16 mouse cellular contexts compared by ENCODE assay signal in genomic region chr10:53875896-53876295, GRCm38 (mm10).
DNase-seq lines count a peak whose midpoint lies in the region; ATAC-seq and TF ChIP-seq lines count a peak whose summit lies in the region.
"Had no signal": no experiment of that assay in that cellular context is flagged by ENCODE, and none has a peak within 500 bp of the region (broad histone marks: within the 10 kb centered on the region; RNA-seq: fewer than 3 reads in every experiment).

No protein-coding gene starts in this region.

- peak; percentile 80 for DNase-seq in gastrocnemius, adult 18-20 months (ENCODE audit: low spot score)
- no peak for DNase-seq in gastrocnemius, postnatal 4 days (ENCODE audit: low spot score in 2 of 2)
- peak; percentile 31 for DNase-seq in NIH3T3 (ENCODE audit: low read depth)
- DNase-seq in gastrocnemius, postnatal 36 days, result peak; percentile 31 to 57
- peak; percentile 65 for DNase-seq in lung, postnatal 25 days (ENCODE audit: low spot score)
- DNase-seq in layer of hippocampus, postnatal 25 days (ENCODE audit: extremely low spot score in 1 of 2, low spot score in 1 of 2), result no peak
- DNase-seq in frontal cortex, postnatal 36 days (ENCODE audit: low spot score in 2 of 2), result no peak
- DNase-seq: kidney, adult 2 months; thymus, postnatal 36 days had no signal

- WGBS in intestine, postnatal 0 days, result 86% methylated on average over 4 of the region's 4 CpGs

- TF ChIP-seq CTCF in intestine, postnatal 0 days (IDR thresholded peaks at IDR 0.05; ENCODE audit: low read depth), result no peak

- H3K4me1 ChIP-seq in intestine, postnatal 0 days (replicated peaks; ENCODE audit: control insufficient read depth, insufficient read depth, low read length), result no peaks in the 10 kb centered on the region
- H3K4me1 ChIP-seq: embryonic facial prominence, embryonic 13.5 days; lung, embryonic 15.5 days; midbrain, embryonic 13.5 days; stomach, embryonic 15.5 days had no signal

- intact Hi-C loops in gastrocnemius, postnatal 36 days (cut with DNase I), result no loop called here

- H3K4me2 ChIP-seq in intestine, postnatal 0 days (replicated peaks; ENCODE audit: low read depth), result no peak overlapping the region
- H3K4me2 ChIP-seq: embryonic facial prominence, embryonic 13.5 days; hindbrain, embryonic 14.5 days; lung, embryonic 15.5 days; midbrain, embryonic 13.5 days; stomach, embryonic 15.5 days had no signal

- no peak overlapping the region for H3K9ac ChIP-seq in intestine, postnatal 0 days (ENCODE audit: low read depth, low read length)
- H3K9ac ChIP-seq: embryonic facial prominence, embryonic 13.5 days; hindbrain, embryonic 14.5 days; lung, embryonic 15.5 days; midbrain, embryonic 13.5 days; stomach, embryonic 15.5 days had no signal

- no peak for ATAC-seq in intestine, postnatal 0 days
- ATAC-seq: midbrain, embryonic 13.5 days had no signal

- H3K9me3 ChIP-seq in intestine, postnatal 0 days (ENCODE audit: control insufficient read depth), result no peaks in the 10 kb centered on the region
- H3K9me3 ChIP-seq: embryonic facial prominence, embryonic 13.5 days; lung, embryonic 15.5 days; midbrain, embryonic 13.5 days; stomach, embryonic 15.5 days had no signal

- no peak overlapping the region for H3K27ac ChIP-seq in intestine, postnatal 0 days (ENCODE audit: low read depth, low read length)
- H3K27ac ChIP-seq: embryonic facial prominence, embryonic 13.5 days; hindbrain, embryonic 14.5 days; left cerebral cortex, adult 2 months; lung, embryonic 15.5 days; midbrain, embryonic 13.5 days; stomach, embryonic 15.5 days had no signal

- H3K27me3 ChIP-seq in intestine, postnatal 0 days (replicated peaks; ENCODE audit: control insufficient read depth, insufficient read depth, low read length), result no peaks in the 10 kb centered on the region
- H3K27me3 ChIP-seq: embryonic facial prominence, embryonic 13.5 days; lung, embryonic 15.5 days; midbrain, embryonic 13.5 days; stomach, embryonic 15.5 days had no signal

- H3K36me3 ChIP-seq in intestine, postnatal 0 days (ENCODE audit: control insufficient read depth, insufficient read depth), result no peaks in the 10 kb centered on the region
- H3K36me3 ChIP-seq: embryonic facial prominence, embryonic 13.5 days; lung, embryonic 15.5 days; midbrain, embryonic 13.5 days; stomach, embryonic 15.5 days had no signal

- H3K4me3 ChIP-seq in intestine, postnatal 0 days (ENCODE audit: low read depth, low read length), result no peak overlapping the region
- H3K4me3 ChIP-seq: embryonic facial prominence, embryonic 13.5 days; left cerebral cortex, adult 2 months; lung, embryonic 15.5 days; midbrain, embryonic 13.5 days; stomach, embryonic 15.5 days had no signal

Comparison
In these comparisons a context has a peak if more than half of its experiments do, and no peak if none do; other contexts are left out.
1. DNase-seq: peak in gastrocnemius, adult 18-20 months (single experiment), NIH3T3 (single experiment), gastrocnemius, postnatal 36 days (2 of 2) and lung, postnatal 25 days (single experiment); none in gastrocnemius, postnatal 4 days (0 of 2), layer of hippocampus, postnatal 25 days (0 of 2) and frontal cortex, postnatal 36 days (0 of 2).